Mouse (Mus musculus) kidney, adult 18-20 months (tissue): ENCODE data around the gene Tmem82.

ENCODE experiments used
- DNase-seq: peaks from one replicate; pipeline ENCODE4 v3.0.0; 2021

Tmem82 gene

DNA sequence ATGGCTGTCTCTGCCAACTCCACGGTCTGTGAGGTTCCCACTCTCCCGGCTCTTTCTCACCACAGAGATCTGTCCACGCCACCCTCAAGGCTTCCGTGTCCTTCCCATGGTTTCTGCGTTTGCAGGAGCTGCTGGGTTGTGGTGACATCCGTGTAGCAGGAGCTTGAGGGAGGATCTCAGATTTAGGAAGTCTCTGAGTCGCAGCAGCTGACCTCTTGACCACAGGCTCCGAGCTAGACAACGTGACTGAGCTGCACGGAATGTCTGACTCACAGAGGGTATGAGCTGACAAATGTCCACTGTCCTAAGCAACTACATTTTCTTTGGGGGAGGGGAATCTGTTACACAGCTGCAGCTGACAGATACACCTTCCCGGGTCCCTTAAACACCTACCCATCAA is 12.6 kb downstream of the Tmem82 start, which contains the start of gene Fblim1:
Gene Fblim1 (minus strand): TSS at position 236 of the 400 bp plus-strand sequence.
- DNase-seq = peak; percentile 49

DNA sequence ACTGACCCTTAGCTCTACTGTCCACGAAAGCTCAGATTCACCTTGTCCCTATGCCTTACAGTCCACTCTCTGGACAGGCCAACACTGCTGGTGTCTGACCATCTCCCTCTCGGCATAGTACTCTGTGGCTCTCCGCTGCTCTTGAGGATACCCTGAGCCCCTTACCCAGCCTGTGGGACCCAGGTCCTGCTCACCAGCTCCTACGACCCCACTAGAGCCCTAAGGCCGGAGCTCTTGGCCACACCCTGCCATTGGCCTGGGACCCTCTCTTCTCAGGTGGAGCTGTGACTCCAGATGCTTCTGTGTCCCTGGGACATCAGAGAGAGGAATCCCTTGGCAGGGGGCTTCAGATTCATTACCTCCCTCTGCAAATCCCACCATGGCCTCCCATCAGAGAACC is 13.0 kb downstream of the Tmem82 start:
- no peak for DNase-seq

DNA sequence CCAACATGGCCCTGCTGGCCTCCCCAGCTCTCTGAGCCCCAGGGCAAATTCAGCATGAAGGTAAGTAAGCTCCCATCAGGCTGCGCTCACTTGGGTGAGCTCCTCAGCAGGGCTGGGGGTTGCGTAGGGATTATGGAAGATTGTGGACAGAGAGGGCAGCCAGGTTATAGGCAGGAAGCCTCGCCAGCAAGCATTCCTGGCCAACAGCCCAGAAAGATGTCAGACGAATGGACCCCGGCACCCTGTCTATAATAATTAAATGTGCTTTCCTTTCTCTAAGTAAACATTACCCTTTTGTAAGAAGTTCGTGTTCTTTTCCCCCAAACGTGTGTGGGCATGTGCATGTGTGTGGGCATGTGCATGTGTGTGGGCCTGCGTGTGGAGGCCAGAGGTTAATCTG is 13.9 kb downstream of the Tmem82 start:
- DNase-seq = peak; percentile 76

DNA sequence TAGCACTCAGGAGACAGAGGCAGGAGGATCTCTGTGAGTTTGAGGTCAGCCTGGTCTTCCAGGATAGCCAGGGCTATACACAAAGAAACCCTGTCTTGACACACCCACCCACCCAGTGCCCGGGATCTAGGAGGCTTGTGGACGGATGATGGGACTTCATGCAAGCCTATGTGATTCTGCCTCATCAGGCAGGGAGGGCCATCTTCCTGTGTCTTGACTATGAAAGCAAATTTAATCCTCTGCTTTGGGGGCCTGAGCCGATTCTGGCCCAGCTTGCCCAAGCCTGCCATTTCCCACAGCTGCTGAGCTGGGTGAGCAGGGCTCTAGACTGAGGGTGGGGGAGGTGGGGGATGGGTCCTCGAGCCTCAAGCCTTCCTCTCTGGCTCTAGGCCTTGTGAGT is 14.5 kb downstream of the Tmem82 start:
- no peak for DNase-seq

DNA sequence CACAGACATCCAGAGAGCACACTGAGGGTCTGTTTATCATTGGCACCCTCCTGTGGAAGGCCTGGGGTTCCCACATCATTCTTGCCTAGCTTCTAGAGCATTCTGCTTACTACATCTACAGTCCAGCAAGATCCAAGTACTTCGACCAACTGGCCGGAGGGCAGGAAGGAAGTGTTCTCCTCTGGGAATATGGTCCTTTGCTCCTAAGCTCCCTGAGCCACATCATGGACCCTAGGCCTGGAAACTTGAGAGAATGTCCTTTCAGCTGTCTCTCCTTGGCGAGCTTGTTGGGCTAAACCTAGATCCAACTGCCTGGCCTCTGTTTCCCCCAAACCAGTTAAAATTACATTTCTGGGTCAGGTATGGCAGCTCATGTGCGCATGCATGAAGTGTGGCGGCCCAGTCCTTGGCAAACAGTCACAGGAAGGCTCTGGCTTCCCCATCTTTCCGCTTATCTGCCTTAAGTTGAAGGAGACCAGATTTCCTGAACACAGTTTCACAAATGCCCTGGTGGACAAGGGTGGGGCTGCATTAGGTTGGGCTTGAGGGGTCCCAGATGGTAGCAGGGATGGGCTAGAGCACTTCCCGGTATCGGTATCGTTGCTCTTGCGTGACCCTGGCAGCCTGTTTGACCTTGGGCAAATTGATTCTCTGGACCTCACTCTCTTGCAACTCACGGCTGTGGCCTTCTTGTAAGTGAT is 15.8 kb downstream of the Tmem82 start:
- peak; percentile 44 for DNase-seq

DNA sequence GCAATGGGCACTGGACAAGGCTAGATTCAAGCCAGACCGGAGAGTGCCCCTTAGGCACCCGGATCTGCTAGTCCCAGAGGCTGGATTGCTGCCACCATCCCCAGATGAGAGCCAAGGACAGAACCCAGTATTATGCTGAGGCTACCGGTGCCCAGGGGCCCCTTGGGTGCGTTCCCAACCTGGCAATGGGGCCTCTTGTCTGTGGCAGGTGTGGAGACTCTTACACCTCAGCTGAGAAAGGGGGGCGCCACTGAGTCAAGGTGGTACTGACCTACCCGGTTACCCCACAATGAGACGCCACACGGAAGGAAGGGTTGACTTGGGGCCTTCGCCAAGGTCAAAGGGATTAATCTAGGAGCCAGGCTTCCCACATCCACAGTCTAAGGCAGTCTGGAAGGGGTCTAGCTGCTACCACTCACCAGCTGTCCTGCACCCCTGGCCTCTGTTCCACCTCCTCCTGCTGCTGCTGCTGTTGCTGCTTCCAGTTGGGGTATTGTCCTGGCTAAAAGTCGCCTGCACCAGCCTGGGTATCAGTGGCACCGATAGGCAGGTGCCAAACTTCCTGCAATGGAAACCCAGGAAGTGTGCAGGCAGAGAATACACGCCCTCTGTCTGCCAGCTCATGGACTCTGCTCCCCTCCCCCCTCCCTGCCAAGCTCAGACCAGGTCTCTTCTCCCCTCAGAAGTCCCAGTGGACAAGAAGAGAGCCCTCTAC is 17.1 kb downstream of the Tmem82 start:
- peak; percentile 9 for DNase-seq

DNA sequence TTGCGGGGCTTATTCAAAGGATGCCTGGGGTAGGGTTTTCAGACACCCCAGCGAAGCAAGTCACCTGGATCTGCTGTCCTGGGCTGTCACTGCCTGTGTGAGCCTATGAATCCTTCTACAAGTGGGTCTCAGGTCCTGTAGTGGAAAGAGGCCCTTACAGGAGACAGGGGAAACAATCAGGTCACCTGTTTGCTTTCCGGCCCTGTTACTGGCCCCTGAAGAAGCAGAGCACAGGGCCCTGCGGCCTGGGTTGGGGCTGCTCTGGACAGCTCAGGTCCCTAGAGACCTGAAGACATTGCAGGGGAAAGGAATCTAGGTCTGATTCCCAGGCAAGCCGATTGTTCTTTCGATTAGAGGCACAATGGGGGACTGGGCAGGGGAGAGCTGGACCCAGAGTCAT is 18.1 kb downstream of the Tmem82 start:
- DNase-seq = no peak

DNA sequence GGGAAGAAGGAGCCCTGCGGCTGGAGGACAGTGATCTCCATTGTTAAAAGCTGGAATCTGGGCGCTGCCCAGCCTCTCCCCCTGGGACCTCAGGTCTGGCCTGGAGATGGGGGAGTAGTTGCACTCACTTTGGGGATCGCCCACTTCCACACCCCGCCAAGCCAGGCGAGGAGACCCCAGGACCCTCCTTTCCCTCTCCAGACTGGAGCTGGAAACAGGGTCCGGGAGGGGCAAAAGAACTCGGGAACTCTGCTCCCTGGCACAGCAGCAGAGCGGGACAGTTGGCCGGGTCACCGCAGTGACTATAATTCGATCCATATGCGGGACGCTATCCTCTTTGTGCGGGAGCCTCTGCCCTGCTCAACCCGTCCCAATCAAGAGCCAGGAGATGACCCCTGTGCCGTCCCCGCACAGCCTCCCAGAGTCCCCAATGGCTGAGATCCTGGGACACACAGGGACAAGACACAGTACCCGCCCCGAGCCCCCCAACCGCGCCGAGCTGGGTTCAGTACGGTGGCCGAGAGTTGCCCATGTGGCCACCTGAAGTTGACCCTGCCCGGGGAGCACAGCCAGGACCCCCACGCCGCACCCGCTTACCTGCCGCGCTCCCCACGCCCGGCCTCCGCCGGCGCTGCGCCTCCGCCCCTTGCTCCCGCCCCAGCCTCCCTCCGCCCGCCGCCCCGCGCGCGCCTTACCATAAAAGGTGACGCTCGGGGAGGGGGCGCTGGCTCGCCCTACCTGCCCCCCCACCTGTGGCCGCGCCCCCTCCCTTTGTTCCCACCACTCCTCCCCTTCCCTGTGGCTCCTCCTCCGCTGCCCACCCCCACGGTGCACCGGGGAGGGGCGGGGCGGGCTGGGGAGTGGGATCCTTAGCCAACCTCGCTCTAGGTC is 18.9 kb downstream of the Tmem82 start:
- no peak for DNase-seq

DNA sequence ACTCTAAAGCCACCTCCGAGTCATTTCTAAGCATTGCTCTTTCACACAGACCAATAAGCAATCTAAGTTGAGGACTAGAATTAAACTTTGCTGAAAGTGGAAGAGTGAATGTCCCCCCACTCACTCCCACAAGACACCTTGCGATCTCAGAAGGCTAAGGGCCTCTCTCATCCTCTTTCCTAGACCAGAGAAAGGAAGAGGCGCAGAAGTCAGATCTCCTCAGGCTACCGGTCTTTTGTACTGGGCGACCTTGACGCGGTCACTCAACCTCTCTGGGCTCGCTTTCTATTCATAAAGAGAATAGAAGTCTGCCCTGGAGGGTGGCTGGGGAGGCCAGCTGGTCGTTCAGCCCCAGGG is 19.6 kb downstream of the Tmem82 start:
- DNase-seq = no peak

DNA sequence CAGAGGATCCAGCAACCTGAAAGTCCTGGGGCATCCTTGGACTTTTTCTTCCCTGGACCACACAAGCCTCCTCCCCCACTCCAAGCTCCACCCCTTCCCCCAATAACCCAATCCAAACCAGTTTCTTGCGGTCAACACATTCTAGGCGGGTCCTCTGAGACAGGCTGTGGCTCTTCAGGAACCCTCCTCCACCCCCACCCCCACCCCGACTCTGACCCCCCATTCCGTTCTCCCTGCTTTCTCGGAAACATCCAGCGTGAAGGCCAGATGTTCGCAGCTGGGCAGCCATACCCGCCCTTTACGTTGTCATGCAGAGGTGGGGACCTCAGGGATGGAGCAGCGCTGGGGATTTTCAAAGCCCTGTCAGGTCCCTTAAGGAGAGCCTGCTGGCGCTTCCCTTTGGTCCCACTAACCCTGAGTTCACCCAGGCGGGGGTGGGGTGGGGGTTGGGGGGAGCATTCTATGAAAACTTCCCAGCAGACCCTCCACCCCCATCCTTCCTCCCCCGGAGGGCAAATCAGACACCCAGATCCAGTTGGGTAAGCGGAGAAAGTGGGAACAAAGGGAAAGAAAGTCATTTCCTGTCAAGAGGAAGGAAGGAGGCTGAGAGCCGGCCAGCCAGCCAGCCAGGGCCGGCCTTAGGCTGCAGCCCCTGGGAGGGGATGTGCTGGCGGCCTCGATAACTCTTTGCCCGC is 20.1 kb downstream of the Tmem82 start:
- DNase-seq = no peak

DNA sequence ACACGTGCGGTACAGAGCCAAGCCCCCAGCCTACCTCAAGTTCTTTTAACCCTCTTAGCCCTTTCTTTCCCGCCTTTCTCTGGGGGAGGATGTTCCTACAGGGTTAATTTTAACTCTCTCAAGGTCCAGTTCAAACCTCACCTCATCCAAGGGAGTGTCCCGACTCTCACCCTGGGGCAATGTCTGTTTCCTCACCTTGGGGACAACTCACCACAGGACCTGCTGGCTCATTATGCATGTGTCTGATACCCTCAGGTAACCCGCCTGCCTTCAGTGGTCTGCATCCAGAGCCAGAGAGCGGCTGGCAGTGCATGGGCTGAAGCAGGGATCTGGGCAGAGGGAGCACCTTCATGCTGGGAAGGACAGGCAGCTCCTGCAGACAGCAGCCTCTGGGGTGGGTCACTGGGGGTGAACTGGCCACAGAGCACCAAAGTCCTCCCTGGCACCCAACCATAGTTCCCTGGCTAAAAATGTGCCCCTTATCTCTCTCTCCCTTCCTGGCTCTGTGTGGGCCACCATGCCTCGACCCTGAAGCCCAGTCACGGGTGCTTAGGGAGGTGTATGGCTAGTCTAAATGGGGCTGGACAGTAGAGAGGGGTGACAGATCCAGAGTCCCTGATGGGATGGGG is 21.6 kb downstream of the Tmem82 start:
- no peak for DNase-seq

DNA sequence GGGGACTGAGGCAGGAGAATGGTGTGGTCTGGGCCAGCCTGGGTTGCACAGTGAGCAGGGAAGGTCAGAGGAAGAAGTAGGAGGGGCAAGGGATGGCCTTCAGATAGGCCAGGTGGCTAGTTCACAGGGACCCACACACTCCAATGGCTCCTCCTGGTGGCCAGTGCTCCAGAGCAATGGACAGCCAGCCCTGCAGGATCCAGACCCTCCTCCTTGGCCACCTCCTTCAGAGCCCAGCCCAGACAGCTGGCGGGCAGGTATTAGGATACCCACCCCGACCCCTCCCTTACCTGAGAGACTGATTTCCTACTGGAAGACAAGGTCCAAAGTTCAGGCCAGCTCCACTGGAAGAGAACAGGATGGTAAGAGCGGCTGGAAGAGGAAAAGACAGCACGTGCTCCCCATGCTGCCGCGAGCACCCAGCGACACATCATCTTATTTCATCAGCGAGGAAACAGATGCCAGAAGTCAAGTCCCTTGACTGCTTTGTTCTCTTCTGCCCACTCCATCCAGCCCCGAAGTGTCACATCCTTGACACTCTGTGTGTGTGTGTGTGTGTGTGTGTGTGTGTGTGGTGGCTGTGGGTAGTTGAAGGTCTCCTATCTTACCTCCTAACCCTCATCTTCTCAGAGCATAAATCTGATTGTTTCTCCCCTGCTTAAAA is 22.7 kb downstream of the Tmem82 start:
- peak; percentile 59 for DNase-seq

DNA sequence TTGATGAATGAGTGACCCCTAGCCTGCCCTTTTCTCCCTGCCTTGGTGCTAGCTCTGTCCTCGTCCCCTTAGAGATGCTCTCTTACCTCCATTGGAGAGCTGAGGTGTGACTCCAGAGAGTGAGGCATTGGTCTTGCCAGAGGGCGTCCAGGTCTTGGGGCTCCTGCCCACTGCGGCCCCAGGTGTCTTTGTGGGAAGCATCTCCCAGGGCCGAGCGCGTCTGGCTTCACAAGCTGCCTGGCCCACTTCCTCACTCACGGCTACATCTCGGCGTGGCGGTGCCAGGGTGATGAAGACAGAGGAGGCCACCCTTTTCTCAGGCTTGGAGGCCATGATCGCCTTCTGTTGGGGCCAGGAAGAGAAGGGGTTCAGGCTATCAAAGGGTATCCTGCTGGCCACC is 23.3 kb downstream of the Tmem82 start:
- DNase-seq = no peak

DNA sequence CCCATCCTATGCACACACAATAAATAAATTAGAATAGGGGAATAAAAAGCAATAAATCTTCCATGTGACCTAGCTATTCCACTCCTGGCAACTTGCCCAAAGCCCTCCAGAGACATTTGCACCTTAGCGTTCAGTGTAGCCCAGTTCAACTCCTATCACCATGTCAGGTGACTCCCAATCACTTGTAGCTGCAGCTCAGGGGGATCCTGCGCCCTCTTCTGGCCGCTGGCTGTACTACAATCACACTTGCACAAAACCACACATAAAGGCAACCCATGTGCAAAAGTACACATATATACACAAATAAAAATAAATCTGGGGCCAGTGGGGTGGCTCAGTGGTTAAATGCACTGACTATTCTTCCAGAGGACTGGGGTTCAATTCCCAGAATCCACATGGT is 26.9 kb downstream of the Tmem82 start:
- DNase-seq = peak; percentile 63

DNA sequence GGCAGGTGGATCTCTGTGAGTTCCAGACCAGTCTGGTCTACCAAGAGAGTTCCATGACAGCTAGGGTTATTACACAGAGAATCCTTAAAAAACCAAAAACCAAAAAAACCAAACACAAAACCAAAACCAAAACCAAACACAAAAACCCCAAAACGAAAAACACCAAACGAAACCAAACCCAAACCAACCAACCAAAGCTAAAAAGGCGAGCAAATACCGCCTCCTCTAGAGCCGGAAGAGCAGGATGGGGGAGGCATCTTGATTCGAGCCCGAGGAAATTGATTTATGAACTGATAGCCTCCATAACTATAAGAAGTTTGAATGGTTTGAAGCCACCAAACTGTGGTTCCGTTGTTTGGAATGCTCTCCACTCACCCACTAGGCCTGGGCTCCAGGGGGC is 34.5 kb downstream of the Tmem82 start:
- no peak for DNase-seq

DNA sequence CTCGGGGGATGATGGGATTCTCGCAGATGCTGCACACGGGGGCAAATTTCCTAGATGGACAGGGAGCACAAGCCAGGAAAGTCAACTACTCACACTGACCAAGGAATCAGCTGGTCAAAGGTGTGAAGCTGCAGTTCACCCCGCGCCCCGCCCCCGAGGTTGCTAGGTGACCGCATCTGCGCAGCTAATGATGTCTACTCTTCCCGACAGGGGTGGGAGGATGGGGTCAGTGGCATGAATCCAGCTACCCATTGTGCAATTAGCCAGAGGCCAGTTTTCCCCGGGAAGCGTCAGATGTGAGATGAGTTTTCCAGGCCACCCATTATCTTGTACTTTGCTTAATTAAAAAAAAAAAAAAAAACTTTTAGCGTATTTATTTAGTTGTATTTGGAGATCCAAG is 37.4 kb downstream of the Tmem82 start:
- DNase-seq = no peak

DNA sequence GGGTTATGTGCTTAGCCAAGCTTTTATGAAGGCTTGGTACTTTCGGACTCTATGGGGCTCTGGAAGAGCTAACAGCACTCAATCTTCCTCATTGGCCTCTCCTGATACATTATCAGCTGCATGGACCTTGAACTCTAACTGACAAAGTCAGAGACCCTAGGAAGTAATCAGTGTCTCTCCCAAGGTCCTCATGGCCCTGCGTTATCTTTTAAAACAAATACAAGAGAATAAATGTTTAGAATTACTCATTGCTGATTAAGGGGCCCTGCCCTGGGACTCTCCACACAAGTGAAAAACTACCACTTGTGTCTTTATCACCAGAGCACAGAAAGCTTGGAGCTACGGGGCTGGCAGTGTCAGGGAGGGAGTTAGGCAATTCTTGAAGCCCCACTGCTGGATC is 39.6 kb downstream of the Tmem82 start:
- no peak for DNase-seq

DNA sequence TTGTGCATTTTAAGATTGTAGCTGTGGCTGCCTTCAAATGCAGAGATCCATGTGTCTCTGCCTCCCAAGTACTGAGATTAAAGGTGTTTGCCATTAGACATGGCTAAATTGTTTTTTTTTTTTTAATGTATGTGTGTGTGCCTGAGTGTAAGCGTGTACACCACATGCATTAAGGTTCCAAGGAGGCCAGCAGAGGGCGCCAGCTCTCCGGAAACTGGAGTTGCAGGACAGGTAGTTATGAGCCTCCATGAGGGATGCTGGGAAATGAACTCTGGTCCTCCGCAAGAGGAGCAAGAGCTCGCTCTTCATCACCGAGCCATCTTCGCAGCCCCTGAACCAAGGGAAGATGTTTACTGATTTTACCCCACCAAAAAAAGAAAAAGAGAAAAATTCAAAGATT is 41.6 kb downstream of the Tmem82 start:
- no peak for DNase-seq

DNA sequence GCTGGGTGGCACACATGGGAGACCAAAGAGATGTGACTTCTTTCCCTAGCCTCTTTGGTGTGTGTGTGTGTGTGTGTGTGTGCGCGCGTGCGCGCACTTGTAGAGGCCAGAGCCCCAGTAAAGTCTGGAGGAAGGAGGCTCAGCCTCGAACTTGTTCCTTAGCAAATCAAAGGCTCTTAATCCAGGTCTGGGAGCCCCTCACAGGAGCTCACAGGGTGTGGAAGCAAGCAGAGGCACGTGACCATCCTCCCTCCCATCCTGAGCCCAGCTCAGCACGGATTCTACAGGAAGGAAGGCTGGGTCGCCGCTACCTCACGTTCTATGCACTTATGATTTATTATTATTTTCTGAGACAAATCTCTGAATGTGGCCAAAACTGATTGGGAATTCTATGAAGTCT is 42.0 kb downstream of the Tmem82 start:
- no peak for DNase-seq

DNA sequence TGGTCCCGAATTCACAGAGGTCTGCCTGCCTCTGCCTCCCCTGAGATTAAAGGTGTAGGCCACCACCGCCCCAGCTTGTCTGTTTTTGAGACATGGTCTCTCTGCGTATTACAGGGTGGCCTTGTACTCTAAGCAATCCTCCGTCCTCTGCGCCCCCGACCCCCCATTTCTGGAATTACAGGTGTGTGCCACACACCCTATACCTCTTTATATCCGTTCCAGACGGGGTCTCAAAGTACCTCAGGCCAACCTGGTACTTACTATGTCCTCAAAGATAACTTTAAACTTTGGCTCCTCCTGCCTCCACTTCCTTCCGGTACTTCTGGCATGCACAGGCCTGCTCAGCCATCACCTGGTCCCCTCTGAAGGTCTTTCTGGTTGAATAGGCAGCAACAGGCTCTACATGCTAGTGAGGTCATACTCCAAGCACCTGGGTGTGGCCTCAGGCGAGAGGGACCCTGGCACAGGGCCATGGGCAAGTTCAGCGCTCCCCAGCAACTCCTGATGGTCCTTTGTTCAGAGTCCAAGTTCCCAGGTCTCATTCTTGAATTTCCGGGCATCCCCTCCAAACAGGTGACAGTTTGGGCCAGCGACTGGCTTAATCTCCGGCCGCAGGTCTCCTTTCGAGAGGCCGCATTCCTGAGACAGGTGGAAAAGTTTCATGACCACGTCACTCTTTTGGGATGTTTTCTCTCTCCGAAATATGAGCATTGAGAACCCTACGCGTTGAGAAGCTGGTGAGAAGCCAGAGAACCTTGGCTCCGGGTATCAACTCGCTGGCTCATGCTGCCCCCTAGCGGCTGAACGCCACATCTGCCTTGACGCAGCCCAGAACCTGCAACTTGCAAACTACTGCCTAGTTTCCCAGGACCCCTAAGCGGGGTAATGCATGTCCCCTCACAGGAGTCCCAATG is 43.4 kb downstream of the Tmem82 start:
- peak; percentile 88 for DNase-seq
